Mouse (Mus musculus) kidney, postnatal 0 days (tissue): ENCODE measurements at regions not wholly inside any gene's neighbourhood (a gene's known extent, or its start where the extent isn't known, plus 50 kb on each side); places are given as distances from the start of the nearest gene placed in this dataset.
"Not testable (repeated sequence)": the region's sequence is repeated elsewhere in the genome, so short reads cannot be mapped to it uniquely, and the experiment has no call there.

Source experiments
- ATAC-seq: fragments of 200-750 bp; cut with Nextera tagmentation; replicated peaks from 2 replicates; pipeline ENCODE4 v1.8.0; 2017; ENCODE audit warnings: low read depth, moderate number of reproducible peaks, moderate TSS enrichment, moderate library complexity; ENCODE audit not compliant: low FRiP score
- DNase-seq: peaks from one replicate; pipeline ENCODE4 v3.0.0-alpha.2; 2016; ENCODE audit warnings: low spot score
- H3K27ac ChIP-seq: fragments of 300-500 bp; sonication (generic); 2 replicates; pipeline ENCODE4 v1.5.1; 2014; ENCODE audit warnings: mild to moderate bottlenecking
- H3K27me3 ChIP-seq: fragments of 300-500 bp; sonication (generic); 2 replicates; pipeline ENCODE4 v1.6.1; 2014; ENCODE audit warnings: low read length, mixed read lengths; ENCODE audit not compliant: insufficient read depth
- H3K36me3 ChIP-seq: fragments of 300-500 bp; sonication (generic); 2 replicates; pipeline ENCODE4 v1.6.1; 2014; ENCODE audit warnings: low read length, mixed read lengths; ENCODE audit not compliant: insufficient read depth
- H3K4me1 ChIP-seq: fragments of 300-500 bp; sonication (generic); replicated peaks from 2 replicates; pipeline ENCODE4 v1.6.1; 2014; ENCODE audit warnings: antibody characterized with exemption, low read length, mixed read lengths; ENCODE audit not compliant: insufficient read depth
- H3K4me2 ChIP-seq: fragments of 300-500 bp; sonication (generic); 2 replicates; pipeline ENCODE4 v1.6.1; 2014; ENCODE audit warnings: mild to moderate bottlenecking, low read length, moderate library complexity, mixed read lengths
- H3K4me3 ChIP-seq: fragments of 300-500 bp; sonication (generic); replicated peaks from 2 replicates; pipeline ENCODE4 v1.5.1; 2014; ENCODE audit warnings: low read depth, low read length
- H3K9ac ChIP-seq: fragments of 300-500 bp; sonication (generic); 2 replicates; pipeline ENCODE4 v1.6.1; 2014; ENCODE audit warnings: low read depth, low read length
- H3K9me3 ChIP-seq: fragments of 300-500 bp; sonication (generic); replicated peaks from 2 replicates; pipeline ENCODE4 v1.6.1; 2016; ENCODE audit warnings: low read length, inconsistent platforms, mixed read lengths
- CTCF ChIP-seq: IDR thresholded peaks from 2 replicates; pipeline ENCODE4 v1.5.1; 2016; ENCODE audit warnings: antibody characterized with exemption, low read depth, mild to moderate bottlenecking, moderate library complexity
- WGBS: fragments of 180-500 bp; shearing (Covaris S2); extraction: QIAGEN DNeasy Blood & Tissue Kit; methylation state at CpG from one replicate; pipeline ENCODE4 v1.1.7; 2014; 5-methylcytosine and 5-hydroxymethylcytosine counted together

GRCm38 (mm10) chr12:90580006-90580405, 158.2 kb downstream of the Dio2 start:
- Histone ChIP-seq H3K27me3 (no peaks in the 10 kb centered on the region), H3K27ac (no peak overlapping the region), H3K9ac (no peak overlapping the region), H3K36me3 (no peaks in the 10 kb centered on the region), H3K4me3 (no peak overlapping the region), H3K9me3 (no peaks in the 10 kb centered on the region), H3K4me2 (no peak overlapping the region), H3K4me1 (no peaks in the 10 kb centered on the region)
- WGBS = 87% methylated on average over 3 of the region's 3 CpGs
- TF ChIP-seq CTCF = no peak
- no peak for ATAC-seq
- DNase-seq = no peak

GRCm38 (mm10) chr12:90576103-90576502, 162.1 kb downstream of the Dio2 start:
- DNase-seq (no peak), ATAC-seq (no peak)
- WGBS = 65% methylated on average over 2 of the region's 2 CpGs
- Histone ChIP-seq H3K9ac (no peak overlapping the region), H3K4me3 (no peak overlapping the region), H3K27me3 (no peaks in the 10 kb centered on the region), H3K4me1 (no peaks in the 10 kb centered on the region), H3K36me3 (no peaks in the 10 kb centered on the region), H3K27ac (no peak overlapping the region), H3K4me2 (no peak overlapping the region), H3K9me3 (no peaks in the 10 kb centered on the region)
- no peak for TF ChIP-seq CTCF

GRCm38 (mm10) chr12:90571907-90572306, 166.3 kb downstream of the Dio2 start:
- H3K9me3 ChIP-seq = no peaks in the 10 kb centered on the region
- WGBS = 92% methylated on average over 5 of the region's 5 CpGs

GRCm38 (mm10) chr12:90571506-90571905, 166.7 kb downstream of the Dio2 start:
- no peaks in the 10 kb centered on the region for H3K4me1 ChIP-seq
- H3K36me3 ChIP-seq = no peaks in the 10 kb centered on the region
- 20% methylated on average over 2 of the region's 2 CpGs for WGBS
- ATAC-seq (no peak), DNase-seq (no peak)
- H3K4me3 ChIP-seq = no peak overlapping the region
- H3K9ac ChIP-seq = no peak overlapping the region
- no peaks in the 10 kb centered on the region for H3K27me3 ChIP-seq
- no peak overlapping the region for H3K4me2 ChIP-seq
- no peak for TF ChIP-seq CTCF
- no peaks in the 10 kb centered on the region for H3K9me3 ChIP-seq
- no peak overlapping the region for H3K27ac ChIP-seq

More at GRCm38 (mm10) chr12:90571907-90572306, 166.3 kb downstream of the Dio2 start:
- H3K4me3 ChIP-seq = no peak overlapping the region
- no peak overlapping the region for H3K27ac ChIP-seq
- H3K4me1 ChIP-seq = no peaks in the 10 kb centered on the region
- DNase-seq (no peak), ATAC-seq (no peak)
- no peak overlapping the region for H3K9ac ChIP-seq
- no peaks in the 10 kb centered on the region for H3K27me3 ChIP-seq
- no peaks in the 10 kb centered on the region for H3K36me3 ChIP-seq
- no peak overlapping the region for H3K4me2 ChIP-seq
- TF ChIP-seq CTCF = no peak

GRCm38 (mm10) chr12:90566349-90566748, 171.9 kb downstream of the Dio2 start:
- Histone ChIP-seq H3K9me3 (no peaks in the 10 kb centered on the region), H3K4me3 (no peak overlapping the region), H3K36me3 (no peaks in the 10 kb centered on the region), H3K4me2 (no peak overlapping the region), H3K4me1 (no peaks in the 10 kb centered on the region), H3K27me3 (no peaks in the 10 kb centered on the region), H3K9ac (no peak overlapping the region), H3K27ac (no peak overlapping the region)
- 84% methylated on average over 6 of the region's 6 CpGs for WGBS
- peak; percentile 75 for DNase-seq
- ATAC-seq = no peak
- TF ChIP-seq CTCF = peak; percentile 68

GRCm38 (mm10) chr12:90565051-90565450, 173.2 kb downstream of the Dio2 start:
- Histone ChIP-seq H3K4me3 (no peak overlapping the region), H3K4me1 (no peaks in the 10 kb centered on the region), H3K4me2 (no peak overlapping the region), H3K36me3 (no peaks in the 10 kb centered on the region), H3K27me3 (no peaks in the 10 kb centered on the region), H3K27ac (no peak overlapping the region), H3K9me3 (no peaks in the 10 kb centered on the region), H3K9ac (no peak overlapping the region)
- no peak for DNase-seq
- WGBS = 75% methylated on average over 3 of the region's 3 CpGs
- no peak for ATAC-seq
- TF ChIP-seq CTCF = no peak

- not testable (repeated sequence) for H3K36me3 ChIP-seq, ATAC-seq, H3K4me1 ChIP-seq, DNase-seq, H3K9ac ChIP-seq, H3K4me3 ChIP-seq, H3K4me2 ChIP-seq, H3K9me3 ChIP-seq, H3K27me3 ChIP-seq, H3K27ac ChIP-seq
- WGBS = 89% methylated on average over 18 of the region's 22 CpGs
These were observed 173.6 kb downstream of the Dio2 start for GRCm38 (mm10) chr12:90564594-90564993.
